Mouse (Mus musculus): Measurements from ENCODE around the gene Scel.

Gene Scel

GRCm38 (mm10) chr14:103561383-103562096, 48.4 kb downstream of the Scel start:
- CTCF ChIA-PET = interaction anchor here (0.9 kb wide), 1 partner anchor 132 kb away, joined by 3 read pairs; no protein-coding TSS in a partner anchor

GRCm38 (mm10) chr14:103567957-103568356, 54.8 kb downstream of the Scel start:
- CTCF ChIA-PET = no interaction called here

GRCm38 (mm10) chr14:103568433-103568832, 55.3 kb downstream of the Scel start:
- CTCF ChIA-PET = no interaction called here

GRCm38 (mm10) chr14:103571598-103572320, 58.6 kb downstream of the Scel start:
- CTCF ChIA-PET = no interaction called here

GRCm38 (mm10) chr14:103575854-103576253, 62.7 kb downstream of the Scel start:
- CTCF ChIA-PET = no interaction called here

GRCm38 (mm10) chr14:103577011-103577410, 63.9 kb downstream of the Scel start:
- CTCF ChIA-PET = no interaction called here

GRCm38 (mm10) chr14:103586662-103587061, 73.5 kb downstream of the Scel start:
- CTCF ChIA-PET = no interaction called here

GRCm38 (mm10) chr14:103587208-103587900, 74.2 kb downstream of the Scel start:
- CTCF ChIA-PET = interaction anchor here (0.6 kb wide), 1 partner anchor 9 kb away, joined by 5 read pairs; no protein-coding TSS in a partner anchor

- CTCF ChIA-PET = interaction anchor here (0.6 to 0.7 kb wide), 2 partner anchors 216 to 877 kb away, joined by 4 to 7 read pairs; no protein-coding TSS in a partner anchor
These were observed 76.7 kb downstream of the Scel start for GRCm38 (mm10) chr14:103589819-103590218.

- CTCF ChIA-PET = interaction anchor here (0.6 to 0.7 kb wide), 2 partner anchors 9 to 17 kb away, joined by 3 to 5 read pairs; no protein-coding TSS in a partner anchor
These were observed 82.7 kb downstream of the Scel start for GRCm38 (mm10) chr14:103595870-103596269.

GRCm38 (mm10) chr14:103608063-103608462, 94.9 kb downstream of the Scel start:
- CTCF ChIA-PET = no interaction called here

GRCm38 (mm10) chr14:103613573-103614271, 100.6 kb downstream of the Scel start:
- CTCF ChIA-PET = no interaction called here

GRCm38 (mm10) chr14:103614272-103614587, 101.1 kb downstream of the Scel start:
- CTCF ChIA-PET = no interaction called here

- CTCF ChIA-PET = no interaction called here
These were observed 106.6 kb downstream of the Scel start for GRCm38 (mm10) chr14:103619756-103620155.

GRCm38 (mm10) chr14:103621207-103621606, 108.1 kb downstream of the Scel start:
- CTCF ChIA-PET = no interaction called here

- CTCF ChIA-PET = no interaction called here
These were observed 113.0 kb downstream of the Scel start for GRCm38 (mm10) chr14:103626100-103626499.

- CTCF ChIA-PET = interaction anchor here (0.7 kb wide), 1 partner anchor 24 kb away, joined by 5 read pairs; no protein-coding TSS in a partner anchor
These were observed 116.7 kb downstream of the Scel start for GRCm38 (mm10) chr14:103629639-103630364.

- CTCF ChIA-PET = no interaction called here
These were observed 117.4 kb downstream of the Scel start for GRCm38 (mm10) chr14:103630545-103630944.

- CTCF ChIA-PET = no interaction called here
These were observed 130.8 kb downstream of the Scel start for GRCm38 (mm10) chr14:103643933-103644332.

GRCm38 (mm10) chr14:103647981-103648380, 134.8 kb downstream of the Scel start:
- CTCF ChIA-PET = no interaction called here

- CTCF ChIA-PET = interaction anchor here (0.5 to 0.7 kb wide), 2 partner anchors 179 to 1607 kb away, joined by 5 read pairs; no protein-coding TSS in a partner anchor
These were observed 135.6 kb downstream of the Scel start for GRCm38 (mm10) chr14:103648623-103649255.

Measured in spleen, embryonic (tissue).